Mouse (Mus musculus) gonadal fat pad, adult 2 months (tissue): ENCODE measurements around the gene Grin2c. TPM values are rescaled to one million over a fixed set of nuclear protein-coding genes. Genes with fewer than 3 reads are reported as not detected.

Experiments used
- DNase-seq: peaks from one replicate; pipeline ENCODE4 v3.0.0-alpha.2; 2012; ENCODE audit warnings: low read depth
- polyA plus RNA-seq: library from polyadenylated mRNA; depleted of rRNA; stranded (reverse); fragments of >200 nt; gene quantifications from 2 replicates; pipeline ENCODE4 v1.2.3, GENCODE M21; 2012

Gene Grin2c
- polyA plus RNA-seq, 1 experiment = not detected

GRCm38 (mm10) chr11:115283891-115284620, 17.0 kb upstream of the Grin2c start:
- DNase-seq = no peak

GRCm38 (mm10) chr11:115283486-115283765, 16.4 kb upstream of the Grin2c start:
- DNase-seq = no peak

DNA sequence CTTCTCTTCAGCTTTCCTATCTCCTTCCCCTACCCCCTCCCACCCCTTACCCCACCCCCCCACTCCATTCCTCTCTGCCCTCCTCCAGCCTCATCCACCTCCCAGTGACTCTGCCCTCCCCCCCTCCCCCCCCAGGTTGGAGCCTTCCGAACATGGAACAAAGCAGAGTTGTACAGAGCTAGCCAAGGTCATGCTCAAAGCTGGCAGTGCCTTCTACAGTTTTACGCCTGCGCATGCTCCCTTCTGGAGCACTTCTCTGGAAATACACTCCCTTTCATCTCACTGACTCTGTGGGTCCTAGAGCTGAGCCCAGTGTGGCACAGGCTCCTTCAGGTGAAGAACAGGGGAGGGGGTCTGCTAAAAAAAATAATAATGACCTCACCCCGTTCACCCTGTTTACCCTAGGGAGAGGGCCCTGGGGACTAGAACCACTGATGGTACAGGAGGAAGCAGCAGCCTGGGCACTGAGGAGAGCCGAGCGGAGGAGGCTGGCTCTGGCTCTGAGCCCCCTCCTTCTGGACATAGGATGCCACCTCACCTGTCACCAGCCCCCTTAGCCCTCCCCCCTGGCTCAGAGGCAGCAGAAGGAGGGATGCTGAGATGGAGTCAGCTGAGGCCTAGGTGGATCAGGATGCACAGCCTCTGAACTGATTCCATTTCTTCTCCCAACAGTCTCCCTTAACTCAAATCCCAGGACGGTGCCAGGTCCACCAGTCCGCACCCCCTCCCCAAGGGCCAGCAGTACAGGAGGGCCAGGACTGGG, 15.9 kb upstream of the Grin2c start:
- DNase-seq = no peak

GRCm38 (mm10) chr11:115282295-115282694, 15.3 kb upstream of the Grin2c start:
- DNase-seq = no peak

DNA sequence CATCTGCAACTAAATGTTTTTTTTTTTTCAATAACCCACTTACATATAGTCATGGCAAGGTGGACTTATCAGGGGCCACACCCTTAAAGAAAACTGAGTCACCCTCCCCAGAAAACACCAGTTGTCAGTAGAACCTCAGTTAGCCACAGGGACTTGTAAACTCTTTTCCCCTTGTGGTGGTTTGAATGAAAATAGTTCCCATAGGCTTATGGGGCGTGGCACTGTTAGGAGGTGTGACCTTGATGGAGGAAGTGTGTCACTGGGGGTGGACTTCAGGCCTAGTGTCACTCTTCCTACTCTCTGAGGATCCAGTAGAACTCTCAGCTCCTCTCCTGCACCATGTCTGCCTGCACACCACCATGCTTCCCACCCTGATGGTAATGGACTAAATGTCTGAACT, 12.7 kb upstream of the Grin2c start:
- DNase-seq = no peak

GRCm38 (mm10) chr11:115278176-115278575, 11.1 kb upstream of the Grin2c start:
- no peak for DNase-seq

DNA sequence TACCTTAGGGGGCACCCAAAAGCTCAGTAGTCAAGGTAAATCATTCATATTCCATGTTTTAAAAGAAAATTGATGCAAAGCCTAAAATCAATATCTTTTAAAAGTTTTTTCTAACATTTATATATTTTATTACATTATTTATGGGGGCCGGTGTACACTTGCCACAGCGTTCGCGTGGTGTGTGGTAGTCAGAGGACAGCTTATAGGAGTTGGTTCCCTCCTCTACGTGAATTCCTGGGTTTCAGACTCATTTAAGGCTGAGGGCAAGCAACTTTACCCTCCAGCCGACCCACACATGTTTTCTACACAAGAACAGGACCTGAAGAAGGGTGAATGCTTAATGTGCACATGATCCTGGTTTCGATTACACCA, 10.5 kb upstream of the Grin2c start:
- DNase-seq = no peak

DNA sequence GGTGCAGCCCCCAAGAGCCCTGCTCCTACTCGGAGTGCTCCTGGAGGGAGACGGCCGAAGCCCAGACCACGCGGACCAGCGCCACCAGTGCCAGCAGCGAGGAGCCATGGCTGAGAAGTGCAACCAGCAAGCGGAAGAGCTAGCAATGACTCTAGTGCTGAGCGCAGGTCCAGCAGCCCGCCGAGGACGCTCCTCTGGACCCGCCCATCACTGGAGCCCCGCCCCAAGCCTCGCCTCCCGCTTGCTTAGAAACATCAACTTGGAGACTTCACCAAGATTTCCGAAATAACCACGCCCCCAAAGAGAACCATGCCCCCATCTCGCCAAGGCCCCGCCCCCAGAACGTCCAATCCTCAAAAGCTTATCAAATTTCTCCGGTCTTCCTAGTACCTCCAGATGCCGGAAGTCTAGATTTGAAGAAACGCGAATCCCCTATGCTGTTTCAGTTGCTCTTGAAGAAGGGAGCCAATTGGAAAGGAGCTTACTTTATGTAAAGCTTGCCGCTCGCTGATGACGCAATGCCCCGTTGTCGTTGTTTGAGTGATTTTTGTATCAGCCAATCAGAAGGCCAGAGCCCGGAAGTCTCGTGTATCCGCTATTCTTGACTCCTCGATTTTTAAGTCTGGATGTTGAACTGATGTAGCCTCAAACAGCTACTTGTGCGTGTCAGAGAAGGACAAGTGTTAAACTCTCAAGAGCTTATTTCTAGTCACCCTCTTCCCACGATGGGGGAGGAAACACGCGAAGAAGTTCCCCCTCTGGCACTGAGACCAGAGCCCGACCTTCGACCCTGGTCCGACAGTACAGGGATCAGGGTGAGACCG, 9.9 kb upstream of the Grin2c start, which contains the start of gene Fdxr:
Gene Fdxr, minus strand, starts transcription at position 271 of the 824 bp plus-strand sequence.
- DNase-seq = peak; percentile 98

DNA sequence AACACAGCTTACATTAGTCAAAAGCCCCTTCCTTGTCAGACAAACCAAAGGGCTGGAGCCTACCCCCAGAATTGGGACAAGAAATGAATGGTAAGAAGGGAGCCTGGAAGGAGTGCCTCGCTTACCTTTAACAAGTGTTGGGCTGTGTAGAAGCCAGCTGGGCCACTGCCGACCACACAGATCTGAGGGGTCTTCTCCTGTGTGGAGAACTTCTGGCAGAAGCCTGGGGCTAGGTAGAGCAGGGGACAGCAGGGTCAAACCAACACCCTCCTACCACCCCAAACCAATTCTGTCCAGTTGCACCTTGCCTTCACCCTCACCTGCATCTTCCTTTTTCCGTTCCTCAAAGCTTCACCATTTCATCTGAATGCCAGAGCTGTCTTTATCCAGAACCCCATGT, 8.9 kb upstream of the Grin2c start:
- DNase-seq = no peak

DNA sequence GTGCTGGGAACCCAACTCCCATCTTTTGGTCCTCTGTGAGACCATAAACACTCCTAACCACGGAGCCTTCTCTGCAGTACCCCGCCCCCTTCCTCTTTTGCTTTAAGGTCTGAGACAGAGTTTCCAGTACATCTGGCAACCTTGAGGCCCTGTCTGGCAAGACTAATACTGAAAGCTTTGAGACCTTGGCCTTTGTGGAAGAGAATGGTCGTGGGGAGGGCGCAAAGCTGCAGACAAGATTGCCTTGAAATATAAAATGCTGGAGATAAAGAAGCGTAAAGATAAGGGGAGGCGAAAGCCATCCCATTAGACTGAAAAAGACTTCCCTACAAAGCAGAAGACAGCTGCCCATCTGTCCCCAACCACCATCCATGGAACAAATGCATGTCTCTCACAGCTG, 8.5 kb upstream of the Grin2c start:
- DNase-seq = no peak

- no peak for DNase-seq
These were observed 7.7 kb upstream of the Grin2c start for GRCm38 (mm10) chr11:115274771-115275170.

DNA sequence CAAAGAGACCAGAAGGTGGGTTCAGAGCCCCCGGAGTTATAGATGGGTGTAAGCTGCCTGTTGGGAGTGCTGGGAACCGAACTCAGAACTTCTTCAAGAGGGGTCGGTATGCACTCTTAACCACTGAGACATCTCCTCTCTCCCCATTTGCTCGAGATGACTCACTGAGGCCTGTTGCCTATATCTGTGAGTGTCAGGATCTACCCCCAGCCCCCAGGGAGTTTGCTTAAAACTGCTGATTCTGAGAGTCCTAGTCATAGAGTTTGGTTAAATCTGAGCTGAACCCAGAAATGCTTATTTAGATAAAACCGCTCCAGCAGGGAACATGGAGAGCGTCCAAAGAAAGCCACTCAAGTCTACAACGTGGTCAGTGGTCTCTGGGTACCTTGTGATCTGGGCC, 7.1 kb upstream of the Grin2c start:
- DNase-seq = no peak

DNA sequence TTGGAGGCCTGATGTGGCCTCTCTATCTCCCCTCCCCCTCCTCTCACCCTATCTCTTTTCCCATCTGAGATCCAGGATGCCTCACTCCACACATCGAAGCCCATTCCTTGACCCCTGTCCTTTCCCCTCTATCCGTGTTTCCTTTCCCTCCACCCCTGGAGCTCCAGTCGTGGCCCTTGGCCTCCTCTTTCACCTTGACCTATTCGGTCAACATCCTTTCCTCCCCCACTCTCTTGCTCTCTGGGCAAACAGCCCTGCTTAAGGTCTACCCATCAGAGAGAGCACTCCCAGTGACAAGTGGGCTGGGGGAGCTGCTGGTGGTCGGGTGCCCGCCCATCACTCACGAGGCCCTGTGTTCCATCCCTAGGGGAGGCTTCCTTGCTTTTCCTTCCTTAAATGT, 6.7 kb upstream of the Grin2c start:
- no peak for DNase-seq

- DNase-seq = no peak
These were observed 6.0 kb upstream of the Grin2c start for GRCm38 (mm10) chr11:115272894-115273498.

- DNase-seq = no peak
These were observed 4.4 kb upstream of the Grin2c start for GRCm38 (mm10) chr11:115271481-115271880.

DNA sequence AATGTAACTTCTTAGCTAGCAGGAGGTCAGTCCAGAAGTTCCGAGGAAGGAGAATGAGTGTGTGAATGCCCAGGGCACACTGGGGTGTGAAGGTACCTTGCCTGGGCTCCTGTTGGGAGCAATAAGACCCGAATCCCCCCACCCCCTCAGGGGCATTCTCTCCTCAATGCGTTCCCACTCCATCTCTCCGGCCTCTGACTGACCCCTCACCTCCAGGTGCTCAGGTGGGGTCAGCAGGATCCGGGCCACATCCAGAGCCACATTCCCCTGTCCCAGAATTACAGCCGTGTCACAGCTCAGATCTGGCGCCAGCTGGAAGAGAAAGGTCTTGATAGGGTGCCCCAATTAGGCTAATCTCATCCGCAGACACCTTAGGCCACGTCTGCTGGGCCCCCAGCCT, 4.0 kb upstream of the Grin2c start:
- DNase-seq = no peak

- DNase-seq = no peak
These were observed 3.3 kb upstream of the Grin2c start for GRCm38 (mm10) chr11:115270148-115270861.

GRCm38 (mm10) chr11:115269330-115270066, 2.5 kb upstream of the Grin2c start:
- DNase-seq = no peak

DNA sequence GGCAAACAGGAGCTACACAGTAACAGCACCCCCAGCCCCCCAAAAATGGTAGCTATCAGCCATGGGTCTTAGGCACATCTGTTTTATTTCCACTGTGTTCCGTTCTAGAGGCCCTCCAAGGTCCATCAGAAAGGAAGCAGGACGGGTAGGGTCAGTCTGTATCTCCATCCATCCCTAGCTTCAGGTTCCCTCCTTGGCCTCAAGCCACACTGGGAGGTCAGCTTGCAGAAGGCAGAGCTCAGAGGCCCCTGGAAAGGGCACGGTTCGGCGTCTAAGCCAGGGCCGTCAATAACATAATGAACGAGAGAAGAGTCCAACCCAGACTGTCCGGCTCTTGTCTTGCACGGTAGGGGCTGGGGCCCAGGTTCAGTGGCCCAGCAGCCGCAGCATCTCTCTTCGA, 915 bp upstream of the Grin2c start:
- no peak for DNase-seq

GRCm38 (mm10) chr11:115266400-115266778, 654 bp downstream of the Grin2c start:
- no peak for DNase-seq
